Mouse (Mus musculus) heart, postnatal 0 days (tissue): Measurements from ENCODE around the gene Nuf2.

Experiments used
- CTCF ChIP-seq: IDR thresholded peaks from 2 replicates; pipeline ENCODE4 v1.5.1; 2016; ENCODE audit warnings: antibody characterized with exemption, control low read depth, low read depth
- EP300 ChIP-seq: IDR thresholded peaks from 2 replicates; pipeline ENCODE4 v1.6.1; 2016; ENCODE audit warnings: antibody characterized with exemption, low read depth

GRCm38 (mm10) chr1:169555621-169556020, 24.4 kb upstream of the Nuf2 start:
- no peak for TF ChIP-seq CTCF
- TF ChIP-seq EP300 = no peak
